Mouse (Mus musculus) cerebellum, adult 11 months (tissue): ENCODE data around the gene Slc35e2.
"Not testable (repeated sequence)": the region's sequence is repeated elsewhere in the genome, so short reads cannot be mapped to it uniquely, and the experiment has no call there.

ENCODE experiments used
- DNase-seq: peaks from one replicate; pipeline ENCODE4 v3.0.0; 2022

Gene Slc35e2

GRCm38 (mm10) chr4:155630267-155630666, 29.1 kb downstream of the Slc35e2 start:
- DNase-seq = no peak

GRCm38 (mm10) chr4:155635766-155636499, 34.7 kb downstream of the Slc35e2 start:
- DNase-seq = no peak

GRCm38 (mm10) chr4:155643531-155643930, 42.3 kb downstream of the Slc35e2 start:
- no peak for DNase-seq

- DNase-seq = not testable (repeated sequence)
Measured at GRCm38 (mm10) chr4:155645308-155645707, 44.1 kb downstream of the Slc35e2 start, which contains the start of gene Gm10563. Gene Gm10563, minus strand, starts transcription at chr4:155645408.

- no peak for DNase-seq
Measured at GRCm38 (mm10) chr4:155645721-155646120, 44.5 kb downstream of the Slc35e2 start.

DNA sequence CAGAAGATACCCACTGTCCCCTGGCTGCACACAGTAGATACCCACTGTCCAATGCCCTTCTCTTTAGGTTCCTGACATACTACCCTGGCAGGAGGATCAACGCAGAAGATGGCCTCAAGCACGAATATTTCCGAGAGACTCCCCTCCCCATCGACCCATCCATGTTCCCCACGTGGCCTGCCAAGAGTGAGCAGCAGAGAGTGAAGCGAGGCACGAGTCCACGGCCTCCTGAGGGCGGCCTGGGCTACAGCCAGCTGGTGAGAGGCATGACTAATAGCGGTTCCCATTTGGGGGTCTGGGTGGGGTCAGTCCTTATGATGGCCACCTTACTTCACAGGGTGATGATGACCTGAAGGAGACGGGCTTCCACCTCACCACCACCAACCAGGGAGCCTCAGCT, 48.1 kb downstream of the Slc35e2 start:
- no peak for DNase-seq

- no peak for DNase-seq
Measured at GRCm38 (mm10) chr4:155651553-155652269, 50.5 kb downstream of the Slc35e2 start.

GRCm38 (mm10) chr4:155652283-155653085, 51.3 kb downstream of the Slc35e2 start:
- DNase-seq = peak; percentile 43

DNA sequence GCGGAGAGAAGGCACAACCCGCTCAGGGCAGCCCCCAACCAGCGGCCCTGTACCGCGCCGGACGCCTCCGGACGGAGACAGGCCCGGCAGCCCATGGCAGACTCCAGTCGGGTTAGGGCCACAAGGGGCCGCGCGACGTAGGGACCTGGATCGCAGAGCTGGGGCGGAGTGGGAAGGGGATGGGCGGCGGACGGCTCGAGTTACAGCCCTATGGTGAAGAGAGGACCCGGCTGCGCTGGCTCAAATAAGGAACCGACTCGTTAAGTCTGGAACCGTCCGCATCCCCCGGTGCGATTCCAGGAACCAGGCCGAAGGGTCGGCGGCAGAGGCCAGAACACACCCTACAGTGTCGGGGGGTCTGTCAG, 51.9 kb downstream of the Slc35e2 start, which contains the start of gene Mmp23:
Gene Mmp23, minus strand, starts transcription at position 299 of the 365 bp plus-strand sequence.
- DNase-seq = peak; percentile 60

- DNase-seq = peak; percentile 63
Measured at GRCm38 (mm10) chr4:155653451-155654182, 52.4 kb downstream of the Slc35e2 start.

GRCm38 (mm10) chr4:155654183-155654455, 52.9 kb downstream of the Slc35e2 start:
- DNase-seq = peak; percentile 37

GRCm38 (mm10) chr4:155654456-155655298, 53.5 kb downstream of the Slc35e2 start:
- peak; percentile 76 for DNase-seq

GRCm38 (mm10) chr4:155656214-155656751, 55.1 kb downstream of the Slc35e2 start:
- DNase-seq = peak; percentile 44

GRCm38 (mm10) chr4:155658961-155659360, 57.7 kb downstream of the Slc35e2 start:
- no peak for DNase-seq

GRCm38 (mm10) chr4:155660641-155661040, 59.4 kb downstream of the Slc35e2 start:
- no peak for DNase-seq

GRCm38 (mm10) chr4:155666903-155667302, 65.7 kb downstream of the Slc35e2 start:
- no peak for DNase-seq

DNA sequence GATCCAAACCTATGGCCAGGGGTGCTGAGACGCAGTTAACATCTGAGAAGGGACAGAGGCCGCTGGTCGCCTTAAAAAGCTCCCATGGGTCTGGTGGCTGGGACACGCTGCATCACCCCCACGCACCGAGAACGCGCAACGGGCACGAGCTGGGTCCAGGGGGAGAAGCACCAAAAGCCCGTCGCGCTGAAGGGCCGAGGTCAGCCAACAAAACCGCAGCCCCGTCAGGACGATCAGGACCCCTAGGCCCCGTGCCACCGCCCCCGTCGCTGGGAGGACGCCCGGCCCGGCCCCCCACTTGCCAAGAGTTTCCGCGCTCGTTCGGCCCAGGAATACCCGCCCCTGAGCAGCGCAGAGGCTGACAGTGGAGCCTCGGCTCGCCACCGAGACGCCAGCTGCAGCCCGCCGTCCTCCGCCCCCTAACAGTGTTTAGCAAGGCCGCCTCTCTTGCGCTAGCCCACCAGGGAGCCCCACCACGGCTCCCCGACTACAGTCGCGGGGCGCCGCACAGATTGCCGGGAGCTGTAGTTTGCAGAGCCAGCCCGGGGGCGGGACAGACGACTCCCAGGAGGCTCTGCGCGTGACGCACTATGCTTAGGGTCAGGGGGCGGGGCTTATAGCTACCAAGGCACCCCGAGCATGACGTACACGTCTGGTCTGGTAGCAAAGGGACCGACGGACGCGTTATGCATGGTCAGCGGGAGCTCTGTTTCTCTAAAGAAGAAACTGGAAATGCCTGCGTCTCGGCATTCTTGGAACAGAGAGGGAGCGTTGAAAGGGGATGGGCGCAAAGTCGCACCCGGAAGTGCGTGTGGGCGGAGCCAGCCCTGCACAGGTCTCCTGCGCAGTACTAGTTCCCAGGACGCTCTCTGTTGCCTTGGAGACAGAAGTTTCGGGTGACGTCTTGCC, 67.7 kb downstream of the Slc35e2 start, which contains the start of gene Mib2:
Gene Mib2, minus strand, starts transcription at position 510 of the 909 bp plus-strand sequence.
- peak; percentile 98 for DNase-seq

DNA sequence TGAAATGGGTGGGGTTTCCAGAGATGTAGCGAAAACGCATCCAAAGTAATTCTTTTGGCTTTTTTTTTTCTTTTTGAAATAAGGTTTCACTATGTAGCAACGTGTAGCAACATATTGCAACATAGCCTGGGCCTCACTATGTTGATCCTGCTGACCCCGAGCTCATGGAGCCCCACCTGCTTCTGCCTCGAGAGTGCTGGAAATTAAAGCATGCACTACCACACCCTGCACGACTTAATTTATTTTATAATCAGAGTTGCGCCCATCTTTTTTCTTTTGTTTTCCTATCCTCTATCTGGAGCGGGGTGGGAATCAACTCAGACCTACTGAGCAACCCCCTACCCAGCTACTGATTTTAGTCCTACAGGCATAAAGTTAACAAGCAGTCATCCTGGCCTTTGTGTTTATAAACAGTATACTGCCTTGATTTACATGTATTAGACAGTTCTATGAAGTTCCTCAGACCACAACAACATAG, 68.4 kb downstream of the Slc35e2 start:
- DNase-seq = no peak

DNA sequence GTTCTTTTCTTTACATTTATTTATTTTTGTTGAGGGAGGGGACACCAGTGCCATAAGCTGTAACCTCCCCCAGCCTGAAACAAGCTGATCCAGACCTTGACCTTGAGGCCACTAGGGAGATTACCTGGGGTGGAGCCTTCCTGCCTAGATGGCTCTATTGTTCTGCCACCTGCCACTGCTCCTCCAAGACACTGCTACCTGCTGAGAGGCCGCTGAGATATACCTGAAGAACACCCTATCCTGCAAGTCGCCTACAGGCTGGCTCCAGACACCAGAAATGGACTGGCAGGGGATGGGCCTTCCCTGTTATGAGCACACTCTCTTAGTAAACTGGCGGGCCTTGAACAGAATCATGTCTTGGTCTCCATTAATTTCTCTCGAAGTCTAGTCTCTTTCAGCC, 69.0 kb downstream of the Slc35e2 start:
- not testable (repeated sequence) for DNase-seq

DNA sequence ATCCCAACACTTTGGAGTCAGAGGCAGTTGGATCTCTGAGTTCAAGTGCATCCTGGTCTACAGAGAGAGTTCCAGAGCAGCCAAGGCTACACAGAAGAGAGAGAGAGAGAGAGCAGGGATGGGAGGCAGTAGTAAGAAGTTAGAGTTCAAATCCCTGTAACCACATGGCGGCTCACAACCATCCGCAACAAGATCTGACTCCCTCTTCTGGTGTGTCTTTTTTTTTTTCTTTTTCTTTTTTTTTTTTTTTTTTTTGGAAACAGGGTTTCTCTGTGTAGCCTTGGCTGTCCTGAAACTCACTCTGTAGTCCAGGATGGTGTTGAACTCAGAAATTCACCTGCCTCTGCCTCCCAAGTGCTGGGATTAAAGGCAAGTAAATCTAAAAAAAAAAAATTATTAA, 70.9 kb downstream of the Slc35e2 start:
- no peak for DNase-seq
